Mouse (Mus musculus): ENCODE measurements around the gene Cacul1. TPM values are rescaled to one million over a fixed set of nuclear protein-coding genes. Genes with fewer than 3 reads are reported as not detected.

The Cacul1 gene
- total and polyA plus RNA-seq, 2 experiments from 2014 or later = 14.4 to 50.3 TPM

- DNase-seq (no peak), ATAC-seq (no peak)
- no peaks in the 10 kb centered on the region for H3K9me3 ChIP-seq (ENCODE audit: low read length)
- peaks cover 21% of the 10 kb centered on the region for H3K36me3 ChIP-seq (ENCODE audit: insufficient read depth)
- no peak for TF ChIP-seq CTCF (IDR thresholded peaks at IDR 0.05; ENCODE audit: low read depth)
- H3K4me1 ChIP-seq (ENCODE audit: insufficient read depth) = no peaks in the 10 kb centered on the region
- H3K9ac ChIP-seq = no peak overlapping the region
- no peaks in the 10 kb centered on the region for H3K27me3 ChIP-seq (ENCODE audit: insufficient read depth, low read length)
- WGBS = 95% methylated on average over 1 of the region's 1 CpGs
- H3K4me2 ChIP-seq (ENCODE audit: low read depth) = no peak overlapping the region
- no peak overlapping the region for H3K4me3 ChIP-seq (ENCODE audit: low read depth, low read length)
- no peak overlapping the region for H3K27ac ChIP-seq (ENCODE audit: low read depth, low read length)
These were observed 50.7 kb downstream of the Cacul1 start for GRCm38 (mm10) chr19:60530171-60530570.

- no peaks in the 10 kb centered on the region for H3K27me3 ChIP-seq (ENCODE audit: insufficient read depth, low read length)
- H3K9me3 ChIP-seq (ENCODE audit: low read length) = no peaks in the 10 kb centered on the region
- ATAC-seq (no peak), DNase-seq (no peak)
- no peak for TF ChIP-seq CTCF (IDR thresholded peaks at IDR 0.05; ENCODE audit: low read depth)
- WGBS = 89% methylated on average over 1 of the region's 1 CpGs
- H3K27ac ChIP-seq (ENCODE audit: low read depth, low read length) = no peak overlapping the region
- H3K9ac ChIP-seq = no peak overlapping the region
- H3K4me1 ChIP-seq (ENCODE audit: insufficient read depth) = no peaks in the 10 kb centered on the region
- no peak overlapping the region for H3K4me2 ChIP-seq (ENCODE audit: low read depth)
- peaks cover 21% of the 10 kb centered on the region for H3K36me3 ChIP-seq (ENCODE audit: insufficient read depth)
- H3K4me3 ChIP-seq (ENCODE audit: low read depth, low read length) = no peak overlapping the region
These were observed 51.5 kb downstream of the Cacul1 start for GRCm38 (mm10) chr19:60529302-60529701.

GRCm38 (mm10) chr19:60528602-60529001 lies 52.2 kb downstream of the Cacul1 start:
- H3K36me3 ChIP-seq (ENCODE audit: insufficient read depth) = peaks cover 17% of the 10 kb centered on the region
- 92% methylated on average over 3 of the region's 3 CpGs for WGBS
- no peak for TF ChIP-seq CTCF (IDR thresholded peaks at IDR 0.05; ENCODE audit: low read depth)

GRCm38 (mm10) chr19:60526876-60527275 lies 53.9 kb downstream of the Cacul1 start:
- H3K27me3 ChIP-seq (ENCODE audit: insufficient read depth, low read length) = no peaks in the 10 kb centered on the region
- ATAC-seq (no peak), DNase-seq (no peak)
- WGBS = 92% methylated on average over 4 of the region's 4 CpGs
- H3K4me2 ChIP-seq (ENCODE audit: low read depth) = no peak overlapping the region
- TF ChIP-seq CTCF (IDR thresholded peaks at IDR 0.05; ENCODE audit: low read depth) = no peak
- H3K9ac ChIP-seq = no peak overlapping the region
- H3K9me3 ChIP-seq (ENCODE audit: low read length) = no peaks in the 10 kb centered on the region
- no peak overlapping the region for H3K4me3 ChIP-seq (ENCODE audit: low read depth, low read length)
- no peaks in the 10 kb centered on the region for H3K4me1 ChIP-seq (ENCODE audit: insufficient read depth)
- no peak overlapping the region for H3K27ac ChIP-seq (ENCODE audit: low read depth, low read length)
- peaks cover 14% of the 10 kb centered on the region for H3K36me3 ChIP-seq (ENCODE audit: insufficient read depth)

More at GRCm38 (mm10) chr19:60528602-60529001, 52.2 kb downstream of the Cacul1 start:
- Histone ChIP-seq H3K9me3 (ENCODE audit: low read length) (no peaks in the 10 kb centered on the region), H3K27me3 (ENCODE audit: insufficient read depth, low read length) (no peaks in the 10 kb centered on the region), H3K4me1 (ENCODE audit: insufficient read depth) (no peaks in the 10 kb centered on the region), H3K4me2 (ENCODE audit: low read depth) (no peak overlapping the region), H3K27ac (ENCODE audit: low read depth, low read length) (no peak overlapping the region), H3K4me3 (ENCODE audit: low read depth, low read length) (no peak overlapping the region), H3K9ac (no peak overlapping the region)
- no peak for DNase-seq
- ATAC-seq = no peak

GRCm38 (mm10) chr19:60525086-60525485 lies 55.7 kb downstream of the Cacul1 start:
- H3K27ac ChIP-seq (ENCODE audit: low read depth, low read length) = no peak overlapping the region
- DNase-seq = no peak
- H3K4me1 ChIP-seq (ENCODE audit: insufficient read depth) = no peaks in the 10 kb centered on the region
- WGBS = 73% methylated on average over 1 of the region's 1 CpGs
- H3K27me3 ChIP-seq (ENCODE audit: insufficient read depth, low read length) = no peaks in the 10 kb centered on the region
- TF ChIP-seq CTCF (IDR thresholded peaks at IDR 0.05; ENCODE audit: low read depth) = no peak
- no peak overlapping the region for H3K9ac ChIP-seq
- peaks cover 14% of the 10 kb centered on the region for H3K36me3 ChIP-seq (ENCODE audit: insufficient read depth)
- no peaks in the 10 kb centered on the region for H3K9me3 ChIP-seq (ENCODE audit: low read length)
- H3K4me3 ChIP-seq (ENCODE audit: low read depth, low read length) = no peak overlapping the region
- no peak for ATAC-seq
- H3K4me2 ChIP-seq (ENCODE audit: low read depth) = no peak overlapping the region

GRCm38 (mm10) chr19:60524678-60525077 lies 56.1 kb downstream of the Cacul1 start:
- 90% methylated on average over 3 of the region's 3 CpGs for WGBS
- Histone ChIP-seq H3K27ac (ENCODE audit: low read depth, low read length) (no peak overlapping the region), H3K9ac (no peak overlapping the region), H3K4me1 (ENCODE audit: insufficient read depth) (no peaks in the 10 kb centered on the region), H3K27me3 (ENCODE audit: insufficient read depth, low read length) (no peaks in the 10 kb centered on the region), H3K9me3 (ENCODE audit: low read length) (no peaks in the 10 kb centered on the region), H3K4me3 (ENCODE audit: low read depth, low read length) (no peak overlapping the region), H3K36me3 (ENCODE audit: insufficient read depth) (peaks cover 14% of the 10 kb centered on the region), H3K4me2 (ENCODE audit: low read depth) (no peak overlapping the region)
- TF ChIP-seq CTCF (IDR thresholded peaks at IDR 0.05; ENCODE audit: low read depth) = no peak
- ATAC-seq (no peak), DNase-seq (no peak)

GRCm38 (mm10) chr19:60520131-60520530 lies 60.7 kb downstream of the Cacul1 start:
- 92% methylated on average over 3 of the region's 3 CpGs for WGBS
- no peak overlapping the region for H3K27ac ChIP-seq (ENCODE audit: low read depth, low read length)
- no peaks in the 10 kb centered on the region for H3K9me3 ChIP-seq (ENCODE audit: low read length)
- H3K27me3 ChIP-seq (ENCODE audit: insufficient read depth, low read length) = no peaks in the 10 kb centered on the region
- H3K4me1 ChIP-seq (ENCODE audit: insufficient read depth) = no peaks in the 10 kb centered on the region
- DNase-seq (no peak), ATAC-seq (no peak)
- H3K36me3 ChIP-seq (ENCODE audit: insufficient read depth) = no peaks in the 10 kb centered on the region
- no peak overlapping the region for H3K4me2 ChIP-seq (ENCODE audit: low read depth)
- H3K4me3 ChIP-seq (ENCODE audit: low read depth, low read length) = no peak overlapping the region
- H3K9ac ChIP-seq = no peak overlapping the region
- no peak for TF ChIP-seq CTCF (IDR thresholded peaks at IDR 0.05; ENCODE audit: low read depth)

- Histone ChIP-seq H3K4me3 (ENCODE audit: low read depth, low read length) (no peak overlapping the region), H3K27me3 (ENCODE audit: insufficient read depth, low read length) (no peaks in the 10 kb centered on the region), H3K9me3 (ENCODE audit: low read length) (no peaks in the 10 kb centered on the region), H3K36me3 (ENCODE audit: insufficient read depth) (no peaks in the 10 kb centered on the region), H3K4me2 (ENCODE audit: low read depth) (no peak overlapping the region), H3K27ac (ENCODE audit: low read depth, low read length) (no peak overlapping the region), H3K4me1 (ENCODE audit: insufficient read depth) (no peaks in the 10 kb centered on the region), H3K9ac (no peak overlapping the region)
- TF ChIP-seq CTCF (IDR thresholded peaks at IDR 0.05; ENCODE audit: low read depth) = no peak
- 80% methylated on average over 2 of the region's 2 CpGs for WGBS
- ATAC-seq (no peak), DNase-seq (no peak)
These were observed 65.8 kb downstream of the Cacul1 start for GRCm38 (mm10) chr19:60515064-60515463.
